Mouse (Mus musculus): ENCODE measurements around the gene Abcc5.

GRCm38 (mm10) chr16:20429328-20429727 is 3.1 kb upstream of the Abcc5 start:
- TF ChIP-seq POLR2A (IDR thresholded peaks at IDR 0.05; ENCODE audit: low read depth, low read length) (no peak), CTCF (IDR thresholded peaks at IDR 0.05; ENCODE audit: extremely low read depth, insufficient read length, insufficient replicate concordance, low read depth, low read length) (no peak)
